Mouse (Mus musculus) midbrain, embryonic 16.5 days (tissue): ENCODE results near the gene Marc2. TPM values are rescaled to one million over a fixed set of nuclear protein-coding genes. Genes with fewer than 3 reads are reported as not detected.

Experiments
- microRNA counts: library from miRNA; unstranded; fragments of <30 nt; microRNA quantifications from one replicate; lab custom pipeline; 2016
- microRNA-seq: library from miRNA; unstranded; fragments of <30 nt; microRNA quantifications from one replicate; pipeline ENCODE4, GENCODE M21; 2017
- polyA plus RNA-seq: library from polyadenylated mRNA; unstranded; fragments of >200 nt; fragmentation: Nextera tagmentation; extraction: Ambion mirVana; gene quantifications from 2 replicates; pipeline ENCODE4 v1.2.1, GENCODE M21; 2015

Marc2 gene
- polyA plus RNA-seq, 1 experiment from 2014 or later: 97.7 TPM

MicroRNAs within 50 kb of the gene (microRNA counts, 519-probe panel; counts per million panel counts)
- 2,732 counts per million, percentile 82 among the panel's probes with 10 or more counts for microRNA mmu-miR-1981 (lab: Ali Mortazavi, UCI)

Small RNAs within 50 kb of the gene (microRNA-seq; reads per million reads assigned to microRNA genes)
- gene Mir1981: 61.4 reads per million, percentile 48 among the genes with 10 or more reads in this experiment

Other genes starting within 250 kb of the Marc2 start
- 1.1 and 1.2 TPM in 2 replicates for gene Hlx, start 113.8 kb downstream of the Marc2 start, polyA plus RNA-seq
- 0.15 TPM in 2 replicates for gene Marc1, start 35.1 kb downstream of the Marc2 start, polyA plus RNA-seq
- gene C130074G19Rik, start 36.8 kb upstream of the Marc2 start, polyA plus RNA-seq: 0.83 and 0.87 TPM in 2 replicates
- 14.5 and 15.9 TPM in 2 replicates for gene Mark1, start 153.1 kb upstream of the Marc2 start, polyA plus RNA-seq